Mouse (Mus musculus) brain, embryonic 14.5 days (tissue): ENCODE results near the gene Ttyh1.

Source experiments
- CTCF ChIP-seq: fragments of 200-500 bp; IDR thresholded peaks from 2 replicates; pipeline ENCODE4 v1.5.1; 2012; ENCODE audit warnings: inconsistent platforms, mild to moderate bottlenecking, moderate library complexity, borderline replicate concordance; ENCODE audit not compliant: insufficient read depth, insufficient read length; ENCODE audit errors: extremely low read depth
- POLR2A ChIP-seq: fragments of 200-500 bp; IDR thresholded peaks from 2 replicates; pipeline ENCODE4 v1.6.1; 2012; ENCODE audit warnings: mild to moderate bottlenecking, inconsistent platforms, borderline replicate concordance; ENCODE audit not compliant: poor library complexity, insufficient read depth, insufficient read length, severe bottlenecking; ENCODE audit errors: extremely low read depth

GRCm38 (mm10) chr7:4123732-4124131, 4.5 kb downstream of the Ttyh1 start:
- no peak for TF ChIP-seq CTCF
- TF ChIP-seq POLR2A = no peak
